Mouse (Mus musculus) naive thymus-derived CD4-positive, alpha-beta T cell, adult 5 months (primary cell): Measurements from ENCODE around the gene Strap. TPM values are rescaled to one million over a fixed set of nuclear protein-coding genes. Genes with fewer than 3 reads are reported as not detected.

Experiments
- polyA plus RNA-seq: library from polyadenylated mRNA; unstranded; fragments of 100-300 nt; shearing (Covaris generic); gene quantifications from one replicate; pipeline ENCODE4 v1.2.1, GENCODE M21; 2017

Strap gene
- 125 TPM for polyA plus RNA-seq

GRCm38 (mm10) chr6:137734846-137735609 is at the start of gene Strap:
TSS of gene Strap (plus strand) at chr6:137735078.

GRCm38 (mm10) chr6:137754056-137754856 is 19.4 kb downstream of the Strap start, which contains the start of gene Dera:
TSS of gene Dera (plus strand) at chr6:137754546.

Other genes starting within 250 kb of the Strap start
- 0.09 TPM for gene Eps8, start 80.2 kb upstream of the Strap start, polyA plus RNA-seq
- 32.6 TPM for gene Dera, start 19.5 kb downstream of the Strap start, polyA plus RNA-seq